Mouse (Mus musculus) olfactory bulb, adult 2 months (tissue): Measurements from ENCODE around the gene Entpd5.

Experiments
- CTCF ChIP-seq: fragments of 200-500 bp; IDR thresholded peaks from 2 replicates; pipeline ENCODE4 v1.5.1; 2012; ENCODE audit warnings: low read depth, mild to moderate bottlenecking, low read length, moderate library complexity; ENCODE audit not compliant: insufficient read depth
- POLR2A ChIP-seq: fragments of 200-500 bp; IDR thresholded peaks from 2 replicates; pipeline ENCODE4 v1.6.1; 2012; ENCODE audit warnings: mild to moderate bottlenecking, low read depth, low read length, moderate library complexity; ENCODE audit not compliant: insufficient read depth

DNA sequence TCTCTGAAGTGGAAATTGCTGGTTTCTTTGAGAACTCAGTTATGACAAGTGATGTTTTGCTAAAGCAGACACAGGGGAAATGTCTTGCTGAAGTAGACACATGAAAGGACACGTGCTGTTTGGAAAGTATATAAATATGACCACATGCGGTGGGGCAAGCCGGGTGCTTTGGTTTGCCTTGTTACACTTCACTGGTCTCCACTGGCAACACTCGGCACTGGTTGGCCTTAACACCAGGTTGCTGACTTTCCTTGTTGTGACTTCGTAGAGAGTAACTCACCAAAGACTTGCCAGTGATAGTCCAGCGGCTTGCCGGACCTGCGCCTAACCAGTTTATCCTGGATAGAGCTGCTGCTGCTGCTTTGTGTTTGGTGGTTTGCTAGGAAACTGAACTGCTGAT, 20.7 kb downstream of the Entpd5 start:
- TF ChIP-seq POLR2A (no peak), CTCF (no peak)
